Mouse (Mus musculus) liver, postnatal 0 days (tissue): ENCODE data around the gene Med28. TPM values are rescaled to one million over a fixed set of nuclear protein-coding genes. Genes with fewer than 3 reads are reported as not detected.

Experiments used
- ATAC-seq: fragments of 200-750 bp; cut with Nextera tagmentation; 2 replicates; pipeline ENCODE4 v1.8.0; 2017; ENCODE audit warnings: mild to moderate bottlenecking, moderate library complexity
- DNase-seq: peaks from one replicate; pipeline ENCODE4 v3.0.0-alpha.2; 2016
- H3K27ac ChIP-seq: fragments of 300-500 bp; sonication (generic); 2 replicates; pipeline ENCODE4 v1.5.1; 2014; ENCODE audit warnings: antibody characterized with exemption, moderate library complexity, mild to moderate bottlenecking, low read depth
- H3K27me3 ChIP-seq: fragments of 300-500 bp; sonication (generic); 2 replicates; pipeline ENCODE4 v1.6.1; 2014; ENCODE audit warnings: low read length, control low read depth, mixed read lengths; ENCODE audit not compliant: insufficient read depth
- H3K36me3 ChIP-seq: fragments of 300-500 bp; sonication (generic); replicated peaks from 2 replicates; pipeline ENCODE4 v1.6.1; 2014; ENCODE audit warnings: mild to moderate bottlenecking, control low read depth, low read length, moderate library complexity, mixed read lengths; ENCODE audit not compliant: insufficient read depth
- H3K4me1 ChIP-seq: fragments of 300-500 bp; sonication (generic); 2 replicates; pipeline ENCODE4 v1.6.1; 2014; ENCODE audit warnings: antibody characterized with exemption, mild to moderate bottlenecking, control low read depth; ENCODE audit not compliant: insufficient read depth
- H3K4me2 ChIP-seq: fragments of 300-500 bp; sonication (generic); 2 replicates; pipeline ENCODE4 v1.6.1; 2014; ENCODE audit warnings: low read depth, mild to moderate bottlenecking, low read length, moderate library complexity, mixed read lengths
- H3K4me3 ChIP-seq: fragments of 300-500 bp; sonication (generic); 2 replicates; pipeline ENCODE4 v1.5.1; 2014; ENCODE audit warnings: low read depth, low read length
- H3K9ac ChIP-seq: fragments of 300-500 bp; sonication (generic); replicated peaks from 2 replicates; pipeline ENCODE4 v1.6.1; 2014; ENCODE audit warnings: mild to moderate bottlenecking, moderate library complexity
- H3K9me3 ChIP-seq: fragments of 300-500 bp; sonication (generic); 2 replicates; pipeline ENCODE4 v1.6.1; 2016; ENCODE audit warnings: mild to moderate bottlenecking, control low read depth, low read length, mixed read lengths
- CTCF ChIP-seq: sonication (generic); IDR thresholded peaks from 2 replicates; pipeline ENCODE4 v1.5.1; 2016; ENCODE audit warnings: antibody characterized with exemption, low read depth
- EP300 ChIP-seq: IDR thresholded peaks from 2 replicates; pipeline ENCODE4 v1.6.1; 2016; ENCODE audit warnings: antibody characterized with exemption, low read depth, mild to moderate bottlenecking
- WGBS: fragments of 180-500 bp; shearing (Covaris S2); extraction: QIAGEN DNeasy Blood & Tissue Kit; methylation state at CpG from one replicate; pipeline ENCODE4 v1.1.7; 2014; ENCODE audit not compliant: insufficient replicate concordance; 5-methylcytosine and 5-hydroxymethylcytosine counted together
- polyA plus RNA-seq: library from polyadenylated mRNA; unstranded; fragments of >200 nt; fragmentation: Nextera tagmentation; extraction: Ambion mirVana; gene quantifications from 2 replicates; pipeline ENCODE4 v1.2.1, GENCODE M21; 2015

Gene Med28
- polyA plus RNA-seq, 1 experiment from 2014 or later: 70.5 TPM

DNA sequence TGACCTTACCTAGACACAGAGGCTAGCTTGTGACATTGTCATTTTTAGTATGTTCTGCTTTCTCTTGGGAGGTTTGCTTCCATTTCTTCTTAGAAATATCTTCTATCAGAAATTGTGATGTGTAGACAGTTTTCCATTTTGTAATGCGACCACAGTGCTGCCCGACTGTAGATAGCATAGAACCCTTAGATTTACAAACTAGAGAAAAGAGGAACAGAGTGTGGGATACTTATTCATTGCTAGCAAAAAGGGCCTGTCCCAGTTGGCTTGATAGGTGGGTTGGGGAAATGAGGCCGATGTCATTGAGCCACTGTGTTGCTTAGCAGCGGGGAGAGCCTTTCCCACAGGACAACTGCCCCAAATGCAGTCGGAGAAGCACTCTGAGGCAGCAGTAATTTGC lies 22.5 kb upstream of the Med28 start:
- H3K9ac ChIP-seq: no peak overlapping the region
- DNase-seq (no peak), ATAC-seq (no peak)
- H3K27ac ChIP-seq: no peak overlapping the region
- 89% methylated on average over 5 of the region's 5 CpGs for WGBS
- TF ChIP-seq EP300: no peak
- TF ChIP-seq CTCF: no peak
- H3K36me3 ChIP-seq: peaks cover 21% of the 10 kb centered on the region
- no peak overlapping the region for H3K4me2 ChIP-seq
- H3K27me3 ChIP-seq: no peaks in the 10 kb centered on the region
- H3K4me1 ChIP-seq: peaks cover 14% of the 10 kb centered on the region
- no peaks in the 10 kb centered on the region for H3K9me3 ChIP-seq
- H3K4me3 ChIP-seq: no peak overlapping the region

DNA sequence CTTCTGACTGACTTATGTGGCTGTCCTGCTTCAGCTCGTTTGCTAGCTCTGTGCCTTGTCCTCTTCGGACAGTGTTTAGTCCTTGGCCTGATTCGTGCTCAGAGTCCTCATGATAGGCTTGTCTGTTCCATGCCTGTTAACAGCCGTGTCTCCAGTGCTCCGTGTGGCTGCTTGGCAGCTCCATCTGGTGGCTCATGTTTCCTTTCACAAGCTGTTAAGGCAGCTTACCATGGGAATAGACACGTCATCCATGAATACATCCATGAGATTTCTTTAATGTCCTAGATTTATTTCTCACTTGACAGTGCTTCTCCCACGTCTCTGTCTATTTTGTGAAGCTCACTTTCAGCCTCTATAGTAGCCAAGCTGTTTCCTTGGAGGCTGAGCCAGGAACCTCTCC lies 10.0 kb upstream of the Med28 start:
- H3K4me2 ChIP-seq: no peak overlapping the region
- DNase-seq (no peak), ATAC-seq (no peak)
- H3K27ac ChIP-seq: no peak overlapping the region
- H3K36me3 ChIP-seq: peaks cover 63% of the 10 kb centered on the region
- no peak overlapping the region for H3K9ac ChIP-seq
- H3K4me1 ChIP-seq: no peaks in the 10 kb centered on the region
- H3K9me3 ChIP-seq: no peaks in the 10 kb centered on the region
- H3K27me3 ChIP-seq: no peaks in the 10 kb centered on the region
- 72% methylated on average over 7 of the region's 7 CpGs for WGBS
- no peak overlapping the region for H3K4me3 ChIP-seq
- no peak for TF ChIP-seq EP300
- TF ChIP-seq CTCF: no peak

DNA sequence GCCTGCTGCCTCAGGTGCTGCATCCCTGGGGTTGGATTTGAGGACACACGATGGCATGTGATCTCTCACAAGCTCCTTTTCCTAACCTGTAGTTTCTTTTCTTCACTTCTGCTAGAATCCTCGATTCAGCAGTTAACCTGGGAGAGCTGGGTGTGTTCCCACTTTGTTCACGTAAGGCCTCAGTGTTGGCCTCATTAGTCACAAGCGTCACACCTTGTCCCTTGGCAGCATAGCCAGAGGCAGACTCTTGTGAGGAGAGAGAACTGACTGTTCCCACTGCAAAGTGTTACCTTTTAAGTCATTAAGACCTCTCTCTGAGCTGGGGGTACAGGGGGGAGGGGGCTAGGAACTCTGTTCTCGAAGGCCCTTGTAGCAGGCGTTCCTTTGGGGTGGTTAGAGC lies 7.1 kb upstream of the Med28 start:
- no peak overlapping the region for H3K9ac ChIP-seq
- ATAC-seq: no peak
- no peaks in the 10 kb centered on the region for H3K4me1 ChIP-seq
- no peak overlapping the region for H3K4me2 ChIP-seq
- H3K27me3 ChIP-seq: no peaks in the 10 kb centered on the region
- peaks cover 41% of the 10 kb centered on the region for H3K36me3 ChIP-seq
- TF ChIP-seq EP300 (no peak), CTCF (no peak)
- no peaks in the 10 kb centered on the region for H3K9me3 ChIP-seq
- H3K4me3 ChIP-seq: no peak overlapping the region
- WGBS: 84% methylated on average over 6 of the region's 6 CpGs
- no peak overlapping the region for H3K27ac ChIP-seq
- DNase-seq: no peak

DNA sequence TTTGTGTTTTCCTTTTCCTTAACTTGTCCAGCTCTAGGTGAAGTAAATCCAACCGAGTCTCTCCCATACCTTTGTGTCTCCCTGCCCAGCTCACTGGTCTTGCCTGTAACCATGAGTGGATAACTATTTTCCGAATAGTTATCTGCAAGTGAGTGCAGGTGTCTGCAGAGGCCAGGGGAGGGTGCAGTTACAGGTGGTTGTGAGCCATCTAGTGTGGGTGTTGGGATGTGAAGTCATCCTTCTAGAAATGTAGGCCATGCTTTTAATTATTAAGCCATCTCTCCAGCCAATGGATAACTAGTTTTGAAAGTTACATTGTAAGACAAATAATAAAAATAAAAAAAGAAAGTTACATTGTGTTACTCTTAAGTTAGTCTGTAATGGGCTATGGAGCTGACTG lies 6.5 kb upstream of the Med28 start:
- H3K27ac ChIP-seq: no peak overlapping the region
- no peaks in the 10 kb centered on the region for H3K9me3 ChIP-seq
- WGBS: 80% methylated on average over 2 of the region's 2 CpGs
- ATAC-seq (no peak), DNase-seq (no peak)
- no peak for TF ChIP-seq CTCF
- no peak for TF ChIP-seq EP300
- H3K27me3 ChIP-seq: no peaks in the 10 kb centered on the region
- H3K4me3 ChIP-seq: no peak overlapping the region
- H3K4me1 ChIP-seq: no peaks in the 10 kb centered on the region
- peaks cover 37% of the 10 kb centered on the region for H3K36me3 ChIP-seq
- no peak overlapping the region for H3K4me2 ChIP-seq
- no peak overlapping the region for H3K9ac ChIP-seq

DNA sequence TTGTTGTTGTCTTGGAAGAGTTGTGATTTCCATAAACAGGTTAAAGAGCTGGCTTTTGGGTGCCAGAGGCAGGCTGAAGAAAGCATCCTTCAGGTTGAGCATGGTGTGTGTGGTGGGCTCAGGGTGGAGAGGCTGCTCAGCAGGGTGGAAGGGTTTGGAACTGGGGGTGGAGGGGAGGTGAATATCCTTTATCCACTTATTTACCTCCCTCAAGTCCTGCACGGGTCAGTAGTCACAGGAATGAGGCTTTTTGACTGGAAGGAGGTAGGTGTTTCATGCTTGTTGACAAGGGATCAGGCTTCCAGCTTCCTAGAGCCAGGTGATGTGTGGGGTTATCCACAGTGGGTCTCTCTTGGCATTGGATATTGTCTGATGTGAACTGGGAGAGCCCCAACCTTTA lies 5.4 kb upstream of the Med28 start:
- Histone ChIP-seq H3K9ac (no peak overlapping the region), H3K4me1 (peaks cover under 1% of the 10 kb centered on the region)
- TF ChIP-seq CTCF (no peak), EP300 (no peak)

DNA sequence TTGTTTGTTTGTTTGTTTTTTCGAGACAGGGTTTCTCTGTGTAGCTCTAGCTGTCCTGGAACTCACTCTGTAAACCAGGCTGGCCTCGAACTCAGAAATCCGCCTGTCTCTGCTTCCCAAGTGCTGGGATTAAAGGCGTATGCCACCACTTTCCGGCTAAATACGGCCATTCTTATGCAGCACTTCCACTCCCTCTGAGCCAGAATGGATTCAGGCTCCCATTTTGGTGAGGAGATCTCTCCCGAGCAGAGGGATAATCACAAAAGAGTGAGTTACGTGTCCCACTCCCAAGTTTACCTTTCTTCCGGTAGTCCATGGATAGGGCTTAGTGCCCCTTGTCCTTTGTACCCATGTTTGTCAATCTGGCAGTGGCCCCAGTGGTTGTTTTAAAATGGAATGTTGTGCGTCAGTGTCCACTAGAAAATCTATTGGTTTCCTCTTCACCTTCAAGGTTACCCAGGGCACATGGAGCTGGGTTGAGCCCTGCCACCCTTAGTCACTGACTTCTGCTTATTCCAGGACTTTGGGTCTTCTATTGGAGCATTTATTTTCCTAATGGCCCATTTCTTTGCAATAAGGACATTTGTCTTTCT lies 4.8 kb upstream of the Med28 start:
- no peaks in the 10 kb centered on the region for H3K27me3 ChIP-seq
- TF ChIP-seq CTCF (no peak), EP300 (peak; percentile 45; the same call in 1 of the 2 replicates)
- ATAC-seq (peak; percentile 74), DNase-seq (peak; percentile 41)
- H3K4me1 ChIP-seq: peaks cover 5% of the 10 kb centered on the region
- no peak overlapping the region for H3K9ac ChIP-seq
- peaks cover 26% of the 10 kb centered on the region for H3K36me3 ChIP-seq
- H3K27ac ChIP-seq: peak overlapping the region; percentile 56; the same call in 1 of the 2 replicates
- WGBS: 82% methylated on average over 10 of the region's 10 CpGs
- H3K4me2 ChIP-seq: no peak overlapping the region
- H3K4me3 ChIP-seq: no peak overlapping the region
- H3K9me3 ChIP-seq: no peaks in the 10 kb centered on the region

More for the DNA sequence above, 5.4 kb upstream of the Med28 start:
- H3K9me3 ChIP-seq: no peaks in the 10 kb centered on the region
- H3K27me3 ChIP-seq: no peaks in the 10 kb centered on the region
- no peak overlapping the region for H3K4me3 ChIP-seq
- H3K36me3 ChIP-seq: peaks cover 32% of the 10 kb centered on the region
- H3K27ac ChIP-seq: peak overlapping the region; percentile 31; the same call in 1 of the 2 replicates
- 58% methylated on average over 1 of the region's 1 CpGs for WGBS
- no peak overlapping the region for H3K4me2 ChIP-seq
- ATAC-seq: no peak
- no peak for DNase-seq

DNA sequence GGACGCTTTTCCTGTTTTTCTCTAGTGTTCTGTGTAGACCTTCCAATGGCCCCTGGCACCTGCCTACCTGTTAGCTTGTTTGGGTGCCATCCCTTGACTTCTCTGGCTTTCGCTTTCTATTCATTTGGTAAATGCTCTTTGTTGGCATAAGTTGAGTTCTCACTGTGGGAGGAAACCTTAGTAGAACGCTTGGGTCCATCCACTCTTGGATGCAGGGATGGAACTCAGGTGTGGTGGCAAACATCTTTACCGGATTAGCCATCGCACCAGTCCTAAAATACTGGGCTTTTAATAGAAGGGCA lies 731 bp downstream of the Med28 start:
- Histone ChIP-seq H3K9ac (peak overlapping the region; percentile 89), H3K4me1 (peaks cover 21% of the 10 kb centered on the region), H3K4me3 (peak overlapping the region; percentile 97), H3K27me3 (no peaks in the 10 kb centered on the region), H3K36me3 (peaks cover 17% of the 10 kb centered on the region), H3K27ac (peak overlapping the region; percentile 75), H3K9me3 (no peaks in the 10 kb centered on the region), H3K4me2 (peak overlapping the region; percentile 95)
- 5% methylated on average over 5 of the region's 5 CpGs for WGBS
- TF ChIP-seq CTCF (no peak), EP300 (no peak)
- DNase-seq (no peak), ATAC-seq (no peak)
